Mouse (Mus musculus) cortical plate, adult 2 months (tissue): ENCODE measurements around the gene Gabrd.

ENCODE experiments used
- CTCF ChIP-seq: fragments of 200-500 bp; IDR thresholded peaks from 2 replicates; pipeline ENCODE4 v1.5.1; 2011; ENCODE audit warnings: mild to moderate bottlenecking, control low read depth, low read length; ENCODE audit not compliant: insufficient read depth; ENCODE audit errors: extremely low read depth
- POLR2A ChIP-seq: fragments of 200-500 bp; IDR thresholded peaks from 2 replicates; pipeline ENCODE4 v1.6.1; 2011; ENCODE audit warnings: mild to moderate bottlenecking, low read length, control low read depth; ENCODE audit not compliant: insufficient read depth; ENCODE audit errors: extremely low read depth

GRCm38 (mm10) chr4:155398222-155398540, 269 bp upstream of the Gabrd start:
- TF ChIP-seq CTCF (no peak), POLR2A (no peak)
